Mouse (Mus musculus): ENCODE measurements around the gene Bend6. TPM values are rescaled to one million over a fixed set of nuclear protein-coding genes. Genes with fewer than 3 reads are reported as not detected.
A peak's percentile ranks its signal among the peaks of the same experiment; 100 is the strongest.

Bend6 gene
- polyA plus RNA-seq, 1 experiment, result 6.9 TPM

DNA sequence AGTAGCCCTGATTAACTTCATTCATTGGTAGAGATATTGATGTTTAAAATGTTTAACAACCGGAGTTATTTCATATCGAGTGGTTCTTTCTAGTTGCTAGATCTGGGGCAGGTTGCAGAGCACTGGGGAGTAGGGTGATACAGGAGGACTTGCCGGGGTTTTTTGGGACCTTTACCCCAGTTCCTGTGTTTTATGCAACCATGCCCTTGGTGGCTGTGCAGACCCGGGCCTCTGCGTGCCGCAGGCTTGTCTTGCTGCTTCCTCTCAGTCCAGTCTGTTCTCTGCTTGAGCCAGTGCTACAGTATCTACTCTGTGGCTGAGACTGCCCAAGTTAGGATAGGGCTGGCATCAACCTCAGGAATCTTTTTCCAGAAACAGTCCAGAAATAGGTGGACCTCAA is 38.1 kb upstream of the Bend6 start:
- no peak for TF ChIP-seq POLR2A (IDR thresholded peaks at IDR 0.05; ENCODE audit: insufficient read depth, low read length)
- no peak for TF ChIP-seq CTCF (IDR thresholded peaks at IDR 0.05; ENCODE audit: low read depth, low read length)
- no peak for TF ChIP-seq EP300 (IDR thresholded peaks at IDR 0.05; ENCODE audit: insufficient read depth, low read depth, low read length)
- Histone ChIP-seq H3K4me3 (ENCODE audit: low read depth, low read length) (no peak overlapping the region; the same call in 1 of the 2 replicates), H3K36me3 (ENCODE audit: control insufficient read depth, insufficient read depth, low read length, poor library complexity, severe bottlenecking) (no peaks in the 10 kb centered on the region), H3K9ac (ENCODE audit: low read depth, poor library complexity, severe bottlenecking) (peak overlapping the region; percentile 22), H3K9me3 (replicated peaks; ENCODE audit: control insufficient read depth, insufficient read depth, low read length, poor library complexity, severe bottlenecking) (no peaks in the 10 kb centered on the region), H3K27me3 (ENCODE audit: control insufficient read depth, insufficient read depth, low read length, poor library complexity, severe bottlenecking) (no peaks in the 10 kb centered on the region), H3K4me1 (ENCODE audit: control insufficient read depth, insufficient read depth, low read length) (peaks cover 4% of the 10 kb centered on the region), H3K27ac (ENCODE audit: insufficient read depth, low read length) (peak overlapping the region; percentile 80)

DNA sequence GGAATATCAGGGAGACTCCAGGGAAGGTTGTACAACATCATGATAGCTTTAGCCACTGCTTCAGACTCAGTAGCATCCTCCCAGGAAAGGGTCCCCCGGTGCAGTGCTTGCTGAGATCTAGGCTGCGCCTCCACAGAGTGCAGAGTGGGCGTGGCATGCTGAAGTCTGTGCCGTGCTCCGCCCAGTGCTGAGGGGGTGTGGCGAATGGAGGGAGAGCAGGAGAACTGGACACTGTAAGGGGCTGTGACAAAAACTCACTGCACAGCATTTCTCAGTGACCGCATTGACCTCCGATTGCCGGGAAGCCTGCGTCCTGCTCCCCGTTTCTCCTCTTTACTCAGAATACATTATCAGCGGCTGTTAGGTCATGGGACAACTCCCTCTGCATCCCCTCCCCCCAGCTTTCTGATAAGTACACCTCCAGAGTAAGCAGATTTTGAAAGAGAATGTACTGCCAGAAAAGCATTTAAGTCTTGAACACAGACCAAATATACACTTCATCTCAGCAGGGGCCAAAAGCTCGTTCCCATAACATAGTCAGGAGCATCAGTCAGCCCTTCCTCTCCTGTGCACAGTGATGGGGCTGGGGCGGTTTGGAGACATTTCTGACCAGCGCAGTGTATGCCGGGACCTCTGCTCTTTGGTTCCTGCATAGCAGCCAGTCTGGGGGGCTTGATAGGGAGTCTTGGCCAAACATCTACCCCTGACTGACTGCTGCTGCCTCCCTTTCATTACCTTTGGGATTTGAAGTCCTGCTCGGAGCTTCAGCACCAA is 37.5 kb upstream of the Bend6 start:
- H3K27ac ChIP-seq (ENCODE audit: insufficient read depth, low read length), result peak overlapping the region; percentile 88
- no peak for TF ChIP-seq CTCF (IDR thresholded peaks at IDR 0.05; ENCODE audit: low read depth, low read length)
- TF ChIP-seq EP300 (IDR thresholded peaks at IDR 0.05; ENCODE audit: insufficient read depth, low read depth, low read length), result peak; percentile 69; the same call in 1 of the 2 replicates
- peak; percentile 41 for TF ChIP-seq POLR2A (IDR thresholded peaks at IDR 0.05; ENCODE audit: insufficient read depth, low read length)
- H3K9ac ChIP-seq (ENCODE audit: low read depth, poor library complexity, severe bottlenecking), result peak overlapping the region; percentile 22

DNA sequence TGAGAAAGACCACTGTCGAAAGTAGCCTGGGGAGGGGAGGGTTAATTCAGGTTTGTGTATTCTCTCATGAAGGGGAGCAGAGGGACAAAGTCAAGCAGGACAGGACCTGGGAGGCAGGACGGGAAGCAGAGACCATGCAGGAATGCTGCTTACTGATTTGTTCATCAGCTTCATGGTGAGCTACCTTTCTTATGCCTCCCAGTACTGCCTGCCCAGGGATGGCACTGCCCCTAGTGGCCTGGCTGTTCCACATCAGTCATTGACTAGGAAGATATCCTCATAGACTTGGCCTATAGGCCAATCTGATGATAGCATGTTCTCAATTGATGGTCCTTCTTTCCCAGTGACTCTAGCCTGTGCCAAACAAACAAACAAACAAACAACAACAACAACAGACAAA is 36.3 kb upstream of the Bend6 start:
- Histone ChIP-seq H3K9me3 (replicated peaks; ENCODE audit: control insufficient read depth, insufficient read depth, low read length, poor library complexity, severe bottlenecking) (no peaks in the 10 kb centered on the region), H3K27ac (ENCODE audit: insufficient read depth, low read length) (0 out of 2 replicates have a peak overlapping the region, but pooled peaks have one; percentile 36), H3K4me3 (ENCODE audit: low read depth, low read length) (no peak overlapping the region), H3K27me3 (ENCODE audit: control insufficient read depth, insufficient read depth, low read length, poor library complexity, severe bottlenecking) (no peaks in the 10 kb centered on the region), H3K4me1 (ENCODE audit: control insufficient read depth, insufficient read depth, low read length) (peaks cover 8% of the 10 kb centered on the region), H3K36me3 (ENCODE audit: control insufficient read depth, insufficient read depth, low read length, poor library complexity, severe bottlenecking) (no peaks in the 10 kb centered on the region), H3K9ac (ENCODE audit: low read depth, poor library complexity, severe bottlenecking) (no peak overlapping the region)
- peak; percentile 84 for TF ChIP-seq CTCF (IDR thresholded peaks at IDR 0.05; ENCODE audit: low read depth, low read length)
- TF ChIP-seq EP300 (IDR thresholded peaks at IDR 0.05; ENCODE audit: insufficient read depth, low read depth, low read length), result peak; percentile 79
- no peak for TF ChIP-seq POLR2A (IDR thresholded peaks at IDR 0.05; ENCODE audit: insufficient read depth, low read length)

More for the DNA sequence above, 37.5 kb upstream of the Bend6 start:
- peak overlapping the region; percentile 41 for H3K4me3 ChIP-seq (ENCODE audit: low read depth, low read length)
- H3K27me3 ChIP-seq (ENCODE audit: control insufficient read depth, insufficient read depth, low read length, poor library complexity, severe bottlenecking), result no peaks in the 10 kb centered on the region
- no peaks in the 10 kb centered on the region for H3K36me3 ChIP-seq (ENCODE audit: control insufficient read depth, insufficient read depth, low read length, poor library complexity, severe bottlenecking)
- peaks cover 4% of the 10 kb centered on the region for H3K4me1 ChIP-seq (ENCODE audit: control insufficient read depth, insufficient read depth, low read length)
- no peaks in the 10 kb centered on the region for H3K9me3 ChIP-seq (replicated peaks; ENCODE audit: control insufficient read depth, insufficient read depth, low read length, poor library complexity, severe bottlenecking)

DNA sequence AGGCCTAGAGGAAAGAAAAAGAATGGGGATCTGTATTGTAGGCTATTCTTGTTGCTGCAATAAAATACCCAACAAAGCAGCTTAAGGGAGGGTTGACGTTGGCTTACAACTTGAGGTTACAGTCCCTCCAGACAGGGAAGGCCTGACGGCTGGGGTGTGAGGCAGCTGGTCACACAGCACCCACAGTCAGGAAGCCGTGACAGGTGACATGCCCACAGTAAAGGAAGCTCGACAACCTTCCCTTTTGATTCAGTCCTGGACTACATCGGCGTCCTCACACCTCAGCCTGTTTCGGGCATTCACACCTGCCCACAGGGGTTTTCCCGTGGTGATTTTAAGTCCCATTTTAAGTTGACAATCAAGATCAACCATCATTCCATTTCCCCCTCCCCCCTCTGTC is 35.0 kb upstream of the Bend6 start:
- Histone ChIP-seq H3K27me3 (ENCODE audit: control insufficient read depth, insufficient read depth, low read length, poor library complexity, severe bottlenecking) (no peaks in the 10 kb centered on the region), H3K9ac (ENCODE audit: low read depth, poor library complexity, severe bottlenecking) (no peak overlapping the region), H3K4me3 (ENCODE audit: low read depth, low read length) (no peak overlapping the region), H3K27ac (ENCODE audit: insufficient read depth, low read length) (no peak overlapping the region), H3K4me1 (ENCODE audit: control insufficient read depth, insufficient read depth, low read length) (peaks cover 6% of the 10 kb centered on the region), H3K36me3 (ENCODE audit: control insufficient read depth, insufficient read depth, low read length, poor library complexity, severe bottlenecking) (no peaks in the 10 kb centered on the region), H3K9me3 (replicated peaks; ENCODE audit: control insufficient read depth, insufficient read depth, low read length, poor library complexity, severe bottlenecking) (no peaks in the 10 kb centered on the region)
- TF ChIP-seq POLR2A (IDR thresholded peaks at IDR 0.05; ENCODE audit: insufficient read depth, low read length), result no peak
- TF ChIP-seq CTCF (IDR thresholded peaks at IDR 0.05; ENCODE audit: low read depth, low read length), result no peak
- no peak for TF ChIP-seq EP300 (IDR thresholded peaks at IDR 0.05; ENCODE audit: insufficient read depth, low read depth, low read length)

DNA sequence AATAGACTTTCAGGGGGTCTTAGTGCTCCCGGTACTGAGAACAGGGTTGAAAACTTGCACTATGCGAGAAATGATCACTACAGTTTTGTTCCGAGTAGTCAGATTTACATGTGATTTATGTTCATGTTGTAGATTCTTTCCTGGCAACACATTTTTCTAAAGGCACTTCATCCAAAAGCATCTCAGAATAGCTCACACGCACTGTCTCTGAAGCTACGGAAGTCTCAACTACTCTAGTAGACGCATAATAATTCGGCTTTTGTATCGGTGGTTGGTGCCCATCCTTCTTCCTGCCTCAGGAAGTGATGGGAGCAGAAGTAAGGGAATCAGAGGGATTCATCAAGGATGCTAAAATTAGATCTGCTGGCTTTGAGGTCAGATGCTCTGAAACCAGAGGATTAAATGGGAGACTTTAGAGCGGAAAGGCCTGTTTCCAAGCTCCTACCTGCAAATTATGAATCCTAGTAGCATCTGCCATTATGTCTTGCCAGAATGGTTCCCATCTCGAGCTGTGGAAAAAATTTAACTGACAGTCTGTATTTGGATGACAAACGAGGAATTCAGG is 32.8 kb upstream of the Bend6 start:
- Histone ChIP-seq H3K4me3 (ENCODE audit: low read depth, low read length) (no peak overlapping the region), H3K36me3 (ENCODE audit: control insufficient read depth, insufficient read depth, low read length, poor library complexity, severe bottlenecking) (0 out of 2 replicates have a peak, but pooled peaks cover 3% of the 10 kb centered on the region), H3K4me1 (ENCODE audit: control insufficient read depth, insufficient read depth, low read length) (peaks cover 4% of the 10 kb centered on the region), H3K27me3 (ENCODE audit: control insufficient read depth, insufficient read depth, low read length, poor library complexity, severe bottlenecking) (no peaks in the 10 kb centered on the region), H3K9ac (ENCODE audit: low read depth, poor library complexity, severe bottlenecking) (no peak overlapping the region; the same call in 1 of the 2 replicates), H3K9me3 (replicated peaks; ENCODE audit: control insufficient read depth, insufficient read depth, low read length, poor library complexity, severe bottlenecking) (no peaks in the 10 kb centered on the region), H3K27ac (ENCODE audit: insufficient read depth, low read length) (peak overlapping the region; percentile 54)
- TF ChIP-seq POLR2A (IDR thresholded peaks at IDR 0.05; ENCODE audit: insufficient read depth, low read length) (no peak), EP300 (IDR thresholded peaks at IDR 0.05; ENCODE audit: insufficient read depth, low read depth, low read length) (no peak), CTCF (IDR thresholded peaks at IDR 0.05; ENCODE audit: low read depth, low read length) (no peak)

DNA sequence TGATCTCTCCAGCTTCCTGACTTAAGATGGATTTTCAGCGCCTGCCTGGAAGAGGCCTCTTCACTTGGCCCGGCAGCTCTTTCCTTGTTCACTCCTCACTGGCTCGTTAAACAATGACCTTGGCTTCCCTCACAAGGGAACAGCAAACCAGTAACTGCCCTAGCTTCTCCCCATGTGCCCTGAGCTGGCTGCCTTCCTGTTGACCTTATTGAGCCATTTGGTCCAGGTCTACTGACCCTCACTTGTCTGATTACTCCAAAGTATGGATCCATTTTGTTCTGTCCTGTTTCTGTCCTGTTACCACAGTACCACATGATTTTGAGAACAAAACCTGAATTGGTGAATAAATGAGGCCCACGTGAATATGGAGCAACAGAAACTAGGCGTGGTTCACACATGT is 32.2 kb upstream of the Bend6 start:
- no peaks in the 10 kb centered on the region for H3K27me3 ChIP-seq (ENCODE audit: control insufficient read depth, insufficient read depth, low read length, poor library complexity, severe bottlenecking)
- no peak overlapping the region for H3K9ac ChIP-seq (ENCODE audit: low read depth, poor library complexity, severe bottlenecking)

More for the DNA sequence above, 32.2 kb upstream of the Bend6 start:
- Histone ChIP-seq H3K27ac (ENCODE audit: insufficient read depth, low read length) (peak overlapping the region; percentile 9), H3K9me3 (replicated peaks; ENCODE audit: control insufficient read depth, insufficient read depth, low read length, poor library complexity, severe bottlenecking) (no peaks in the 10 kb centered on the region), H3K4me1 (ENCODE audit: control insufficient read depth, insufficient read depth, low read length) (peaks cover 4% of the 10 kb centered on the region), H3K36me3 (ENCODE audit: control insufficient read depth, insufficient read depth, low read length, poor library complexity, severe bottlenecking) (0 out of 2 replicates have a peak, but pooled peaks cover 3% of the 10 kb centered on the region), H3K4me3 (ENCODE audit: low read depth, low read length) (no peak overlapping the region)
- TF ChIP-seq POLR2A (IDR thresholded peaks at IDR 0.05; ENCODE audit: insufficient read depth, low read length) (no peak), CTCF (IDR thresholded peaks at IDR 0.05; ENCODE audit: low read depth, low read length) (no peak), EP300 (IDR thresholded peaks at IDR 0.05; ENCODE audit: insufficient read depth, low read depth, low read length) (no peak)
